Mouse (Mus musculus): ENCODE data around the gene Fam229a. TPM values are rescaled to one million over a fixed set of nuclear protein-coding genes. Genes with fewer than 3 reads are reported as not detected.

Gene Fam229a
- polyA plus RNA-seq, 1 experiment from 2014 or later: 0.36 TPM

DNA sequence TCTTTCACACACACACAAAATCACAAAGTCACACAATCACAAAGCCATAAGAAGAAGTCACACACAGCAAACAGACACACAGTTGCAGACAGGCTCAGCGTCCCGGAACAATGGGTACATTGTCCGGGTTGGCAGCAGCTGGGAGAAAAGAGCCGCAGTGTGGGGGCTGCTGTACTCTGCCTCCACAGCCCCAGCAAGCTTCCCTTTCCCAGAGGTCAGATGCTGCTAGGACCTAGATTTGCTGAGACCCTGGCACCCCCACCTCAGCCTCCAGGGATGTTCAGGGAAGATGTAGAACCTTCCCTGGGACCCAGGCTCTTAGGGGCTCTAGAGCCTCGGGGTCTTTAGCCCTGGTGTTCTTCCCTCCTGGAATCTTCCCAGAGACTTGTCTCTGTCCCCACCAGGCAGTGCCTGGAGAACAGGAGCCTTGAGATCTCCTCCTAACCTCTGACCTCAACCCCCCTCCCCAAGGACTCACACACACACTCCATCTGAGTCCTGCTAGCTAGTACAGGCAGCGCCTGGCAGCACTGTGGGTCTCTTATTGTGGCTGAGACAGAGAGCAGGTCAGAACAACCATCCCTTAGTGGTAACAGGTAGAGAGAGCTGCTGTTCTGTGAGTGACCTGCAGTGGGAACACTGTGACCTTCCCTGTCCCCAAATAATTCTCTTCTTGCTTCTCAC is 20.6 kb downstream of the Fam229a start:
- Histone ChIP-seq H3K9ac (ENCODE audit: low read length) (no peak overlapping the region), H3K27me3 (ENCODE audit: control insufficient read depth, insufficient read depth, low read length) (no peaks in the 10 kb centered on the region), H3K4me2 (replicated peaks; ENCODE audit: low read depth) (no peak overlapping the region), H3K27ac (replicated peaks) (no peak overlapping the region), H3K4me1 (replicated peaks; ENCODE audit: control insufficient read depth, insufficient read depth) (0 out of 2 replicates have a peak, but pooled peaks cover 3% of the 10 kb centered on the region), H3K36me3 (ENCODE audit: control insufficient read depth, insufficient read depth, low read length) (no peaks in the 10 kb centered on the region), H3K4me3 (ENCODE audit: low read depth, low read length) (no peak overlapping the region), H3K9me3 (ENCODE audit: control insufficient read depth, low read length) (no peaks in the 10 kb centered on the region)
- 64% methylated on average over 6 of the region's 6 CpGs for WGBS
- TF ChIP-seq EP300 (optimal IDR thresholded peaks at IDR 0.05) (no peak), CTCF (IDR thresholded peaks at IDR 0.05; ENCODE audit: low read depth) (no peak)
- no peak for ATAC-seq (ENCODE audit: low FRiP score, low TSS enrichment)
- no peak for DNase-seq (ENCODE audit: low spot score)

GRCm38 (mm10) chr4:129513086-129513767 is 22.2 kb downstream of the Fam229a start, which contains the start of gene Marcksl1:
Marcksl1 (plus strand) TSS chr4:129513581.
- peaks cover 4% of the 10 kb centered on the region; the same call in 1 of the 2 replicates for H3K36me3 ChIP-seq (ENCODE audit: control insufficient read depth, insufficient read depth, low read length)
- H3K9ac ChIP-seq (ENCODE audit: low read length): peak within 1 kb of the TSS; percentile 97
- 0 out of 2 replicates have a peak, but pooled peaks cover 3% of the 10 kb centered on the region for H3K4me1 ChIP-seq (replicated peaks; ENCODE audit: control insufficient read depth, insufficient read depth)
- DNase-seq (ENCODE audit: low spot score): peak; percentile 90
- peak within 1 kb of the TSS; percentile 94 for H3K4me3 ChIP-seq (ENCODE audit: low read depth, low read length)
- TF ChIP-seq CTCF (IDR thresholded peaks at IDR 0.05; ENCODE audit: low read depth) (peak; percentile 15), EP300 (optimal IDR thresholded peaks at IDR 0.05) (no peak)
- 7% methylated on average over 38 of the region's 47 CpGs for whole genome bisulfite sequencing
- peak within 1 kb of the TSS; percentile 90 for H3K27ac ChIP-seq (replicated peaks)
- H3K9me3 ChIP-seq (ENCODE audit: control insufficient read depth, low read length): no peaks in the 10 kb centered on the region
- ATAC-seq (ENCODE audit: low FRiP score, low TSS enrichment): peak; percentile 79
- peak within 1 kb of the TSS; percentile 90 for H3K4me2 ChIP-seq (replicated peaks; ENCODE audit: low read depth)
- H3K27me3 ChIP-seq (ENCODE audit: control insufficient read depth, insufficient read depth, low read length): no peaks in the 10 kb centered on the region

- Histone ChIP-seq H3K4me2 (replicated peaks; ENCODE audit: low read depth) (peak overlapping the region; percentile 90), H3K9ac (ENCODE audit: low read length) (peak overlapping the region; percentile 97), H3K27me3 (ENCODE audit: control insufficient read depth, insufficient read depth, low read length) (no peaks in the 10 kb centered on the region), H3K27ac (replicated peaks) (peak overlapping the region; percentile 90), H3K9me3 (ENCODE audit: control insufficient read depth, low read length) (no peaks in the 10 kb centered on the region), H3K4me3 (ENCODE audit: low read depth, low read length) (peak overlapping the region; percentile 94), H3K4me1 (replicated peaks; ENCODE audit: control insufficient read depth, insufficient read depth) (0 out of 2 replicates have a peak, but pooled peaks cover 3% of the 10 kb centered on the region), H3K36me3 (ENCODE audit: control insufficient read depth, insufficient read depth, low read length) (peaks cover 4% of the 10 kb centered on the region; the same call in 1 of the 2 replicates)
- no peak for TF ChIP-seq EP300 (optimal IDR thresholded peaks at IDR 0.05)
- TF ChIP-seq CTCF (IDR thresholded peaks at IDR 0.05; ENCODE audit: low read depth): no peak
- DNase-seq (ENCODE audit: low spot score): no peak
- WGBS: under 1% methylated on average over 24 of the region's 57 CpGs
- ATAC-seq (ENCODE audit: low FRiP score, low TSS enrichment): peak; percentile 11
These were observed 22.9 kb downstream of the Fam229a start for GRCm38 (mm10) chr4:129513891-129514290.

DNA sequence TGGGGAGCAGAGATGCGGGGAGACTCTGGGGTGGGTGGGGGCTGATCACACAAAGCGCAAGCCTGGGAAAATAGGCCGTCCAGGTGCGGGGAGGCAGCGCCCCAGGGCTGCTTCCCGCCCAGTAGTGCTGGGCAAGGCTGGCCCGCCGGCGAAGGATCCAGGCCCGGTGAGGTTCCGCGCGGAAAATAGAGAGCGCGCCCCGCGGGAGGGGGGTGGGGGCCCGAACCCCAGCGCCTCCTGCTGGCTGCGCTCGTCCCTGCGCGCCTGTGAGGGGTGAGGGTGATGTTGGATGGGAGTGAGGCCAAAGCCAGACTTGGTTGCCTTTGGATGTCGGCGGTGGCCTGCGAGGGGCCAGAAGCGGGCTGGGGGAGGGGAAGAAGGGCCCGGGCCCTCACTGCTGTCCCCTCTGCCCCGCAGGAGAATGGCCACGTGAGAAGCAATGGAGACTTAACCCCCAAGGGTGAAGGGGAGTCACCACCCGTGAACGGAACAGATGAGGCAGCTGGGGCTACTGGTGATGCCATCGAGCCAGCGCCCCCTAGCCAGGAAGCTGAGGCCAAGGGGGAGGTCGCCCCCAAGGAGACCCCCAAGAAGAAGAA is 23.4 kb downstream of the Fam229a start:
- Histone ChIP-seq H3K36me3 (ENCODE audit: control insufficient read depth, insufficient read depth, low read length) (peaks cover 4% of the 10 kb centered on the region; the same call in 1 of the 2 replicates), H3K9me3 (ENCODE audit: control insufficient read depth, low read length) (no peaks in the 10 kb centered on the region), H3K4me3 (ENCODE audit: low read depth, low read length) (peak overlapping the region; percentile 94), H3K4me1 (replicated peaks; ENCODE audit: control insufficient read depth, insufficient read depth) (0 out of 2 replicates have a peak, but pooled peaks cover under 1% of the 10 kb centered on the region), H3K27me3 (ENCODE audit: control insufficient read depth, insufficient read depth, low read length) (no peaks in the 10 kb centered on the region), H3K4me2 (replicated peaks; ENCODE audit: low read depth) (peak overlapping the region; percentile 90), H3K27ac (replicated peaks) (peak overlapping the region; percentile 90), H3K9ac (ENCODE audit: low read length) (peak overlapping the region; percentile 97)
- TF ChIP-seq EP300 (optimal IDR thresholded peaks at IDR 0.05): no peak
- peak; percentile 87 for TF ChIP-seq CTCF (IDR thresholded peaks at IDR 0.05; ENCODE audit: low read depth)
- peak; percentile 76 for DNase-seq (ENCODE audit: low spot score)
- WGBS: under 1% methylated on average over 31 of the region's 35 CpGs
- ATAC-seq (ENCODE audit: low FRiP score, low TSS enrichment): peak; percentile 69

GRCm38 (mm10) chr4:129516925-129517324 is 25.9 kb downstream of the Fam229a start:
- peaks cover 18% of the 10 kb centered on the region for H3K36me3 ChIP-seq (ENCODE audit: control insufficient read depth, insufficient read depth, low read length)
- H3K9me3 ChIP-seq (ENCODE audit: control insufficient read depth, low read length): no peaks in the 10 kb centered on the region
- DNase-seq (ENCODE audit: low spot score): peak; percentile 81
- peak overlapping the region; percentile 69 for H3K27ac ChIP-seq (replicated peaks)
- no peak for ATAC-seq (ENCODE audit: low FRiP score, low TSS enrichment)
- no peaks in the 10 kb centered on the region for H3K4me1 ChIP-seq (replicated peaks; ENCODE audit: control insufficient read depth, insufficient read depth)
- no peaks in the 10 kb centered on the region for H3K27me3 ChIP-seq (ENCODE audit: control insufficient read depth, insufficient read depth, low read length)
- no peak overlapping the region for H3K9ac ChIP-seq (ENCODE audit: low read length)
- no peak overlapping the region for H3K4me3 ChIP-seq (ENCODE audit: low read depth, low read length)
- H3K4me2 ChIP-seq (replicated peaks; ENCODE audit: low read depth): no peak overlapping the region
- TF ChIP-seq CTCF (IDR thresholded peaks at IDR 0.05; ENCODE audit: low read depth): no peak
- TF ChIP-seq EP300 (optimal IDR thresholded peaks at IDR 0.05): no peak
- 24% methylated on average over 2 of the region's 2 CpGs for WGBS
